10 mouse cellular contexts compared by ENCODE assay signal in genomic region chr8:122678896-122679210, GRCm38 (mm10). TPM values are rescaled to one million over a fixed set of nuclear protein-coding genes. Genes with fewer than 3 reads are reported as not detected.
DNase-seq lines count a peak whose midpoint lies in the region; ATAC-seq lines count a peak whose summit lies in the region.
"Had no signal": no experiment of that assay in that cellular context is flagged by ENCODE, and none has a peak within 500 bp of the region (broad histone marks: within the 10 kb centered on the region; RNA-seq: fewer than 3 reads in every experiment).

No protein-coding gene starts in this region.

- WGBS in heart, embryonic 12.5 days = 2% methylated on average over 14 of the region's 14 CpGs
- 2% methylated on average over 14 of the region's 14 CpGs for WGBS in hindbrain, embryonic 11.5 days

- no peaks in the 10 kb centered on the region for H3K9me3 ChIP-seq in heart, embryonic 12.5 days (replicated peaks)
- no peaks in the 10 kb centered on the region for H3K9me3 ChIP-seq in hindbrain, embryonic 11.5 days (ENCODE audit: control insufficient read depth, low read length)

- peaks cover 36% of the 10 kb centered on the region for H3K4me1 ChIP-seq in heart, embryonic 12.5 days (replicated peaks)
- H3K4me1 ChIP-seq in hindbrain, embryonic 11.5 days (replicated peaks; ENCODE audit: control insufficient read depth, insufficient read depth, low read length) = peaks cover 7% of the 10 kb centered on the region; the same call in 1 of the 2 replicates

- peak overlapping the region; percentile 3; the same call in 1 of the 2 replicates for H3K27ac ChIP-seq in heart, embryonic 12.5 days (ENCODE audit: poor library complexity, severe bottlenecking)
- no peak overlapping the region for H3K27ac ChIP-seq in hindbrain, embryonic 11.5 days (ENCODE audit: low read depth, low read length)

- peak overlapping the region; percentile 98 for H3K4me2 ChIP-seq in heart, embryonic 12.5 days
- peak overlapping the region; percentile 97 for H3K4me2 ChIP-seq in hindbrain, embryonic 11.5 days (replicated peaks; ENCODE audit: low read depth, low read length)

- H3K27me3 ChIP-seq in heart, embryonic 12.5 days (replicated peaks) = peaks cover 82% of the 10 kb centered on the region
- H3K27me3 ChIP-seq in hindbrain, embryonic 11.5 days (ENCODE audit: control insufficient read depth, insufficient read depth, low read length) = peaks cover 37% of the 10 kb centered on the region

- peak overlapping the region; percentile 83 for H3K9ac ChIP-seq in heart, embryonic 12.5 days
- H3K9ac ChIP-seq in hindbrain, embryonic 11.5 days (ENCODE audit: low read depth, low read length) = no peak overlapping the region; the same call in 1 of the 2 replicates

- peak overlapping the region; percentile 73 for H3K4me3 ChIP-seq in heart, embryonic 12.5 days
- peak overlapping the region; percentile 58 for H3K4me3 ChIP-seq in hindbrain, embryonic 11.5 days (ENCODE audit: low read depth, low read length)

- intact Hi-C loops in gastrocnemius, postnatal 14 days (cut with DNase I; ENCODE audit: low total_unique reads) = loop anchor here (5.0 kb wide), 1 partner anchor 57 kb away; the partner anchor contains the start of gene Pabpn1l

- no peaks in the 10 kb centered on the region for H3K36me3 ChIP-seq in heart, embryonic 12.5 days
- no peaks in the 10 kb centered on the region for H3K36me3 ChIP-seq in hindbrain, embryonic 11.5 days (ENCODE audit: control insufficient read depth, insufficient read depth, low read length)

- ATAC-seq in heart, embryonic 12.5 days (ENCODE audit: insufficient number of reproducible peaks, low FRiP score) = no peak
- no peak; the same call in 1 of the 2 replicates for ATAC-seq in hindbrain, embryonic 11.5 days (ENCODE audit: low FRiP score)

- DNase-seq in heart, postnatal 4 days = no peak
- DNase-seq in R1 (ENCODE audit: low read depth, low spot score) = peak; percentile 62
- DNase-seq in hindbrain, embryonic 11.5 days (ENCODE audit: low spot score) = no peak
- DNase-seq in lung, postnatal 36 days = peak; percentile 83
- DNase-seq in thymus, postnatal 0 days (ENCODE audit: low spot score) = no peak
- no peak for DNase-seq in gastrocnemius, postnatal 14 days
- DNase-seq in spleen, adult 12 weeks (ENCODE audit: low spot score) = no peak

RNA-seq across cellular contexts. Expression of gene Cbfa2t3, which starts 20.1 kb away (rescaled TPM):
- polyA plus RNA-seq in heart, embryonic 12.5 days (2016; fragmentation: Nextera tagmentation; extraction: Ambion mirVana) = 6.2 TPM in 2 replicates
- total RNA-seq in heart, postnatal 4 days (2021) = 10 to 100 TPM; 17.3 to 19.3 TPM
- polyA plus RNA-seq in hindbrain, embryonic 11.5 days (2014; fragmentation: Nextera tagmentation; extraction: Ambion mirVana) = 7.3 and 8.9 TPM in 2 replicates
- polyA plus RNA-seq in thymus, postnatal 0 days (2015; fragmentation: Nextera tagmentation; extraction: Ambion mirVana) = 15.2 and 16.7 TPM in 2 replicates
- 10 to 100 TPM; 19.5 to 23.2 TPM for total RNA-seq in gastrocnemius, postnatal 14 days (2021)

RNA-seq across cellular contexts. Expression of gene Pabpn1l, which starts 56.3 kb away (rescaled TPM):
- polyA plus RNA-seq in heart, embryonic 12.5 days (2016; fragmentation: Nextera tagmentation; extraction: Ambion mirVana) = not detected in 2 replicates
- not detected for total RNA-seq in heart, postnatal 4 days (2021)
- polyA plus RNA-seq in hindbrain, embryonic 11.5 days (2014; fragmentation: Nextera tagmentation; extraction: Ambion mirVana) = not detected in 2 replicates
- polyA plus RNA-seq in thymus, postnatal 0 days (2015; fragmentation: Nextera tagmentation; extraction: Ambion mirVana) = 0.36 and 0.43 TPM in 2 replicates
- not detected for total RNA-seq in gastrocnemius, postnatal 14 days (2021)
- total RNA-seq: common myeloid progenitor, adult 5-6 weeks; left cerebral cortex, postnatal 36 days had no signal

Comparison
In these comparisons a context has a peak if more than half of its experiments do, and no peak if none do; other contexts are left out.
1. DNase-seq: peak in R1 (single experiment) and lung, postnatal 36 days (single experiment); none in heart, postnatal 4 days (single experiment), hindbrain, embryonic 11.5 days (single experiment), thymus, postnatal 0 days (single experiment), gastrocnemius, postnatal 14 days (single experiment) and spleen, adult 12 weeks (single experiment).